Mouse (Mus musculus) frontal cortex, postnatal 36 days (tissue): Measurements from ENCODE around the gene Ccdc78.
A peak's percentile ranks its signal among the peaks of the same experiment; 100 is the strongest.
"Not testable (repeated sequence)": the region's sequence is repeated elsewhere in the genome, so short reads cannot be mapped to it uniquely, and the experiment has no call there.

Experiments used
- DNase-seq, 2 experiments: peaks; one replicate each; pipeline ENCODE4 v3.0.0; 2022; ENCODE audit warnings: low spot score in 2 of 2

Gene Ccdc78

GRCm38 (mm10) chr17:25786280-25786679, at the start of gene Ccdc78:
TSS of gene Ccdc78 (plus strand) at chr17:25786580.
- no peak for DNase-seq

DNA sequence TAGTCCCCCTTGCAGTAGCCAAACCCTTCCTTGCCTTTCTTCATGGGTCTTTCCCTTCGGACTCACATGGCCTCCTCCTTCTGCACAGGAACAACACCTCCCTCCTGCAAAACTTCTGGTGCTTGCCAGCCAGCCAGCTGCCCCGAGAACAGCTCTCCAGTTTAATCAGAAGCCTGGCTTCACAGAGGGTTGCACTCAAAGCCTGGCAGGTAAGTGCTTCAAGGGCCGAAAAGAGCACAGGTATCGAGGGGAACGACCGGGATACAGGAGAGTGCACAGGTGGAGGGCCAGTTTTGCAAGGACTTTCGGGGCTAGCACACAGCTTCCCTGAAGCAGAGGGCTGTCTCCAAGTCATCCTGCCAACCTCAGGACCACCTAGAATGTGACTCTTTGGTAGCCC, 47.5 kb upstream of the Ccdc78 start:
- no peak for DNase-seq

GRCm38 (mm10) chr17:25741471-25741870, 44.9 kb upstream of the Ccdc78 start:
- not testable (repeated sequence) for DNase-seq

DNA sequence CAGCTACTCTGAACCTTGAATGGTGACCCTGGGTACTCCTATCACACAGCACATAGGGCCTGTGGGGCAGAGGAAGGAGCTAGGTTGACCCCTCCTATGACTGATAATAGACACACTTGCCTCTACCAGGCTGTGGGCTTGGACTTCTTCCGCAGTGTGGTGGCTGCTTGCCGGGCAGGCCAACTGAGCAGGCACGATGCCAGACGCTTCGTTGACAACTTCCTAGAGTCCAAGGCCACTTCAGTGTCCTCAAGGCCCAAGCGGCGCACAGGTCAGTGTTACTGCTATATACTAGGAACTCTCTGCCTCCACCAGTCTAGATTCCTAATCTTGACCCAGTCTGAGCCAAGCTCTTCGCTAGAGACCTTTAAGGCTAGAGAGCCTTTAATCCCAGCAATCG, 42.5 kb upstream of the Ccdc78 start:
- DNase-seq, result no peak

DNA sequence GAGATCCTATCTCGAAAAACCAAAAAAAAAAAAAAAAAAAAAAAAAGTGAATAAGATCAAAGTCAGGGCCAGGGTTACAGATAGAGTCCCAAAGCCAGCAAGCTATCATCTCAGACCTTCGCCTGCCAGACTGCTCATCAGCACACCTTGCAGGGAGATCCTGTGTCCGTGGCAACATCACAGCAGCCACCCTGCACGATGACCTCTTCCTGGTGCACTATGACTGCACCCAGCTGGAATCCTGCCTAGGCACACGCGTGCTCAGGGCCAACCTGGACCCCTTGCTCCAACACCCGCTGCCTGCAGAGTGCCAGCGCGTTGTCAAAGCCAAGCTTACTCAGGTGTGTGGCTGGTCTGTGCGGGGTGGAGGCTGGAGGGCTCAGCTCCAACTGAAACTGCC, 42.1 kb upstream of the Ccdc78 start:
- no peak for DNase-seq

- DNase-seq, result no peak
Observed at GRCm38 (mm10) chr17:25748238-25748637, 38.1 kb upstream of the Ccdc78 start.

DNA sequence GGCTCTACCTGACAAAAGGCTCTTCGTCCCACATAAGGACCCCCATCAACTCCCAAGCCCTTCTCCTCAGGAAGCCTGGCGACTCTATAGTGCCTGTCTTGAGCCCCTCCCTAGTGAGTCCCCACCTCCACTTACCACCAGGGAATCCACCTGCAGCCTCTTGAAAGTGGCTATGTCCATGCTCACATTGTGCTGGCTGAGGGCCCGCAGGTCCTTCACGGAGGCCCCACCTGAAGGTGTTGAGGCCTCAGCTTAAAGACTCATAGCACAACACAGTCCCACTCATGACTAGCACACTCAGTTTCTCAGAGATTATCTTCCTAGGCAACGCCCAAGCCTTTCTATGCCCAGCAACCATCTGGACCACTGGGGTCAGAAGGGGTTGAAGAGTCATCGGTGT, 37.1 kb upstream of the Ccdc78 start:
- DNase-seq, result no peak

DNA sequence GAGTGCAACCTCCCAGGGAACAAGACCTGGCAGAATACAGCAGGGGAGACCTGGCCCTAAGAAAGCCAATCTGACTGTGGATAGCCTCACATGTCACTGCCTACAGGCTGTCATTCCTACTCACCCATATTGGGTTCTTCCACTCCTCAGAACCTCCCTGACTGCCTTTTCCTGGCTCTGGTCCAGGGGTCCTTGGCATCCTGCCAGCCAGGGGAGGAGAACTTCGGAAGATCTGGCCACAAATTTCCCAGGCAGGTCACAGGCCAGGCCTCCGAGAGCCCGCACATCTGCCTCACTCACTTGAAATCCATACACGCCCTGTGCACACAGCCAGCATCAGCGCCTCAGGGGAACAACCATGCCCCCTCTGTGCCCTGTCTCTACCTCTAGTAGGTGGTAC, 34.9 kb upstream of the Ccdc78 start:
- peak in 1 of 2 experiments; percentile 21 for DNase-seq

GRCm38 (mm10) chr17:25754241-25754640, 32.1 kb upstream of the Ccdc78 start, which contains the start of gene Msln:
TSS of gene Msln (minus strand) at chr17:25754378.
- DNase-seq, result no peak

DNA sequence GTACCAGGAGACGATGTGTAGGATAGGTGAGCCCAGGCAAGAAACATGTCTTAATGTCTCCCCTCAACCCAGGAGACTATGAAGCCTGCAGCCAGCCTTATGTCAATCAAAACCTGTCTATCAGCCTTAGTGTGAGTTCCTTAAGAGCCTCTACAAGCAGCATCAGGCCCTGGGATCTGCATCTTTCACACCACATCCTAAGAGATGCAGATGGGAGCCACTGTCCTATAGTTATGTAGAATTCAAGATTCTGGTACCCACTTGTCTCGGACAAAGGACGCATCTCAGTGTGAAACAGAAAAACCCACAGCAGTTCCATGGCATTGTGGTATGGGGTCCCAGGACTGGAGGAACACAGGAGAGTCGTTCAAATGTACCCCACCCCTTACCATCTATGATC, 31.3 kb upstream of the Ccdc78 start:
- DNase-seq, result no peak

- DNase-seq, result no peak
Observed at GRCm38 (mm10) chr17:25755627-25756377, 30.6 kb upstream of the Ccdc78 start.

GRCm38 (mm10) chr17:25756378-25757242, 29.8 kb upstream of the Ccdc78 start:
- no peak for DNase-seq

- no peak for DNase-seq
Observed at GRCm38 (mm10) chr17:25757691-25758090, 28.7 kb upstream of the Ccdc78 start.

- DNase-seq, result peak; percentile 36 to 46
Observed at GRCm38 (mm10) chr17:25760148-25760547, 26.2 kb upstream of the Ccdc78 start.

DNA sequence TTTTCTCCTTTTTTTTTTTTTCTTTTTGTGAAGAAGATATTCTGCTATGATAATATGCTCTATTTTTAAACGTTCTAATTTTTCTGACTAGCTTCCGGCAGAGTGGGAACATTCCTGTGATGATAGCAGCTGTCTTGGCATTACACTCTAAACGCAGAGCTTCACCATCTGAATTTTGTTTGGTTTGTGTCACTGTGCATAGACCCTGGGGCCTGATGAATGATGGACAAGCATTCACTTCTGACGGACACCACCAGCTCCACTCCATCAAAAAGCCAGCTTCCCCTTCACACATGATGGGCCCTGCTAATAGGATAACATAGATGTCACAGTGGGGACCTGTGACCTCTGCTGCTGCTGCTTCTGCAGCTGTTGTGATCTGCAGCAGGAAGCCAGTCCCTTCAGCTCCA, 24.8 kb upstream of the Ccdc78 start:
- peak; percentile 31 to 71 for DNase-seq

DNA sequence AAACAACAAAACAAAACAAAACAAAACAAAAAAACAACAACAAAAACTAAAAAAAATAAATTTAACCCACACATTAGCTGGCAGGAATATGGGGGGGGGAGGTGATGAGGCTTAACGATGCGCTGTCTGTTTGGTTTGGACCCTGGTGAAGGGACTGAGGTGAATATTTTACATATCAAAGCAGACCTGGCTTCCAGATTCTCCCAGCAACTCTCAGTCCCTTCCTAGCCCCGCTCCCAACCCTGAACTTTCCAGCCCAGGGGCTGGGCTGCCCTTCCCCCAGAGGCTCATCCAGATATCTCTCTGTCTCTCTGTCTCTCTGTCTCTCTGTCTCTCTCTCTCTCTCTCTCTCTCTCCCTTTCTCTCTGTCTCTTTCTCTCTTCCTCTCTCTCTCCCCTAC, 23.8 kb upstream of the Ccdc78 start:
- no peak for DNase-seq

DNA sequence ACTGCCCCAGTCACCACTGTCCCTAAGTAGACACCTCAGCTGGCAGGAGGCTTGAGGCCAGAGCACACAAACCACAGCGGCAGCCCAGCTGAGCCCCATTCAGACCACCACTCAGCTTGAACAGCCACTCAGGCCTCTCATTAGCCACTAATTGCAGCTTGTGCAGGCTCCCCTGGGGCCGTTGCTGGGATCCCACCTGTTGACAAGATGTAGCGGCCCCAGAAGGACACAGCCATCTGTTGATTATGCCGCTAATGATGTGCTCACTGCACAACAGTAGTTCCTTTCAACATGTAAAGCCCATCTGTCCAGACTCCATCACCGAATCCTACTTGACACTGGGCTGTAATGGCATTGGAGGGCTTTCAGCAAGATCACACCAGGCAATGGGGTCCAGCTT, 20.5 kb upstream of the Ccdc78 start:
- no peak for DNase-seq

DNA sequence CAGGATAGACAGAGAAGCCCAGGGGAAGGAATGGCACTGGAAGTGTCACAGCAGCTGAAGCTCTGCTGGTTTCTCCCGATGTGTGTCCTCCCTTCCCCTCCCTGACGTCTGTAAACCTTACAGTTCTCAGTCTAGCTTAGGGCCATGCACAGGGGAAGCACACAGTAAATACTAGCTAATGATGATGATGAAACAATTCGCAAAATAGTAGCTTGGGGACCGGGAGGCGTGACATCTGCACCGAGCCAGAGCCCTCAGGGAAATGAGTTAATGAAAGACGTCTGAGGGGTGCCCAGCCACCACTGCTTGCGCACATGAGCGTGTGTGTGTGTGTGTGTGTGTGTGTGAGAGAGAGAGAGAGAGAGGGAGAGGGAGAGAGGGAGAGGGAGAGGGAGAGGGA, 17.0 kb upstream of the Ccdc78 start:
- no peak for DNase-seq

- peak; percentile 99 for DNase-seq
Observed at GRCm38 (mm10) chr17:25773549-25774120, 12.7 kb upstream of the Ccdc78 start, which contains the start of gene Narfl. TSS of gene Narfl (plus strand) at chr17:25773776.

DNA sequence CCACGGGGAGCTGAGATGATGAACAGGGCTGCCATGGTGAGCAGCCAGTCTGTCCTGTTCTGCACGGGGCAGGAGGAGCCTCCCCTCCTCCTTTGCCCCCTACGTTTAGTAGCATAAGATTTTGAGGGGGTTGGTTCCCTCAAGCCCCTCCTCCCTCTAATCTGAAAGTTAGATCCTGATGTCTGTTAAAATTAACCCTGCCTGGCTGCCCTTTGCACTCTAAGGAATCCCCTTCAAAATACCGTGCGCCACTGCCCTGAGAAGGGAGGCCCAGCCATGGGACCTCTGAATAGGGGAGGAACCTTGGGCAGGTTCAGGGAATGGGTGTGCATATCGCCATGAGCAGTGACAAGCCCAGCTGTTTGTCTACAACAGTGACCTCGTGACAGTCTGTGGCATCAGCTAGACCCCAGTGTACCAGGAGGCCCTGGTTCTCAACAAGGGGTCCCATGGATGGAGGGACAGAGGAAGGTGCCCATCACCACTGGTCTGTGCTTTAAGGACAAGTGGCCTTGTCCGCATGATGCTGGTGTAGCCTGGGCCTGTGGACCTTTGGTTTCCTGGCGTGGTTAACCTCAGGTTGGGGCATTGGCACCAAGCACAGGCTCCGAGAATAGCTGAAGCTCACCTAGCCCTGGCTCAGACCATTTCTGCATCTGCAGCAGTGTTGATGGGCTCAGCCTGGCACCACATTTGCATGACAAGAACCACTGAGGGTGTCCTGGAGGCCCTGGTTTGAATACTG, 10.9 kb upstream of the Ccdc78 start:
- no peak for DNase-seq

DNA sequence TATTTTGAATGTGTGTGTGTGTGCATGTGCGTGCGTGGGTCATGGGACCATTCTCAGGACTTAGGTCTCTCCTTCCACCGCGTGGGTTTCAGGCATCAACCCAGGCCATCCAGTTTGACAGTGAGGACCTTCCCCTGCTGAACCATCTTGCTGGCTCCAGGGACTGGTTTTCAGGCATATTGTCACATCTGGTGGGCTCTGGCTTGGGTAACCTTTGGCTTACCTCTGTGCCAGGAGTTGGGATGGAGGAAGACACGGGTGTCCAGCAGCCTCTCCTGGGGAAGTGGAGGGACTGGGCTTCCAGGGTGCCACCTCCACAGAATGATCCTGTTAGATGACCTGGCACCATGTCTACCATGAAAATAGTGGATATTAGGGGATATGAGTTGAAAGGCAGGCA, 8.4 kb upstream of the Ccdc78 start:
- no peak for DNase-seq

GRCm38 (mm10) chr17:25781339-25781738, 5.0 kb upstream of the Ccdc78 start:
- no peak for DNase-seq
